Comparison of ENCODE assay signal across 8 mouse cellular contexts in genomic region chr3:89395806-89396653, GRCm38 (mm10). TPM values are rescaled to one million over a fixed set of nuclear protein-coding genes. Genes with fewer than 3 reads are reported as not detected.
DNase-seq lines count a peak whose midpoint lies in the region; ATAC-seq and TF ChIP-seq lines count a peak whose summit lies in the region.

No protein-coding gene starts in this region.

- no peak for TF ChIP-seq POLR2A in brain, embryonic 14.5 days (IDR thresholded peaks at IDR 0.05; ENCODE audit: borderline replicate concordance, extremely low read depth, insufficient read depth, insufficient read length, poor library complexity, severe bottlenecking)
- no peak for TF ChIP-seq POLR2A in limb, embryonic 14.5 days (IDR thresholded peaks at IDR 0.05; ENCODE audit: borderline replicate concordance, extremely low read depth, insufficient read depth, insufficient read length)

- ATAC-seq in cerebellum, adult (ENCODE audit: insufficient number of reproducible peaks, low FRiP score, low TSS enrichment), result no peak
- ATAC-seq in forebrain, embryonic 12.5 days (ENCODE audit: low FRiP score), result no peak
- ATAC-seq in limb, embryonic 14.5 days (ENCODE audit: low FRiP score, low read depth), result no peak
- no peak for ATAC-seq in midbrain, embryonic 15.5 days (replicated peaks)

- H3K4me3 ChIP-seq in forebrain, embryonic 12.5 days (replicated peaks), result peak overlapping the region; percentile 50
- H3K4me3 ChIP-seq in hindbrain, embryonic 10.5 days, result peak overlapping the region; percentile 77
- peak overlapping the region; percentile 37 for H3K4me3 ChIP-seq in limb, embryonic 14.5 days (replicated peaks; ENCODE audit: low read length)
- H3K4me3 ChIP-seq in midbrain, embryonic 15.5 days, result peak overlapping the region; percentile 41

- H3K4me2 ChIP-seq in forebrain, embryonic 12.5 days, result peak overlapping the region; percentile 97
- peak overlapping the region; percentile 99 for H3K4me2 ChIP-seq in limb, embryonic 14.5 days (replicated peaks; ENCODE audit: low read depth, low read length, severe bottlenecking)
- H3K4me2 ChIP-seq in midbrain, embryonic 15.5 days, result peak overlapping the region; percentile 100

- H3K27ac ChIP-seq in forebrain, embryonic 12.5 days, result no peak overlapping the region
- H3K27ac ChIP-seq in hindbrain, embryonic 10.5 days, result peak overlapping the region; percentile 82
- H3K27ac ChIP-seq in limb, embryonic 14.5 days (replicated peaks; ENCODE audit: low read depth, low read length), result peak overlapping the region; percentile 67
- H3K27ac ChIP-seq in midbrain, embryonic 15.5 days, result no peak overlapping the region

- H3K9me3 ChIP-seq in forebrain, embryonic 12.5 days, result no peaks in the 10 kb centered on the region
- no peaks in the 10 kb centered on the region for H3K9me3 ChIP-seq in hindbrain, embryonic 10.5 days
- no peaks in the 10 kb centered on the region for H3K9me3 ChIP-seq in limb, embryonic 14.5 days (ENCODE audit: control insufficient read depth, low read length)
- H3K9me3 ChIP-seq in midbrain, embryonic 15.5 days, result no peaks in the 10 kb centered on the region

- H3K4me1 ChIP-seq in forebrain, embryonic 12.5 days, result peaks cover 54% of the 10 kb centered on the region
- H3K4me1 ChIP-seq in hindbrain, embryonic 10.5 days (replicated peaks), result peaks cover 59% of the 10 kb centered on the region
- H3K4me1 ChIP-seq in limb, embryonic 14.5 days (ENCODE audit: control insufficient read depth, insufficient read depth, low read length), result peaks cover 30% of the 10 kb centered on the region
- peaks cover 59% of the 10 kb centered on the region for H3K4me1 ChIP-seq in midbrain, embryonic 15.5 days

- peak; percentile 65 for DNase-seq in cerebellum, adult 11 months
- peak; percentile 83 for DNase-seq in brain, embryonic 14.5 days (ENCODE audit: low read depth)
- DNase-seq in hindbrain, embryonic 10.5 days (ENCODE audit: low spot score), result peak; percentile 78
- DNase-seq in limb, embryonic 14.5 days (ENCODE audit: low spot score), result peak; percentile 88
- DNase-seq in thymus, adult 18-20 months, result peak; percentile 71 to 81

- H3K27me3 ChIP-seq in forebrain, embryonic 12.5 days, result peaks cover 33% of the 10 kb centered on the region
- H3K27me3 ChIP-seq in hindbrain, embryonic 10.5 days (ENCODE audit: insufficient read depth, poor library complexity, severe bottlenecking), result peaks cover 30% of the 10 kb centered on the region
- H3K27me3 ChIP-seq in limb, embryonic 14.5 days (ENCODE audit: control insufficient read depth, insufficient read depth, low read length), result peaks cover 6% of the 10 kb centered on the region; the same call in 1 of the 2 replicates
- H3K27me3 ChIP-seq in midbrain, embryonic 15.5 days (replicated peaks), result peaks cover 24% of the 10 kb centered on the region

- TF ChIP-seq CTCF in brain, embryonic 14.5 days (IDR thresholded peaks at IDR 0.05; ENCODE audit: borderline replicate concordance, extremely low read depth, insufficient read depth, insufficient read length), result peak; percentile 93

- H3K36me3 ChIP-seq in forebrain, embryonic 12.5 days (replicated peaks), result 0 out of 2 replicates have a peak, but pooled peaks cover 4% of the 10 kb centered on the region
- H3K36me3 ChIP-seq in hindbrain, embryonic 10.5 days, result peaks cover 10% of the 10 kb centered on the region; the same call in 1 of the 2 replicates
- H3K36me3 ChIP-seq in limb, embryonic 14.5 days (ENCODE audit: control insufficient read depth, insufficient read depth, low read length), result 0 out of 2 replicates have a peak, but pooled peaks cover 1% of the 10 kb centered on the region
- no peaks in the 10 kb centered on the region for H3K36me3 ChIP-seq in midbrain, embryonic 15.5 days (replicated peaks)

- peak overlapping the region; percentile 61 for H3K9ac ChIP-seq in forebrain, embryonic 12.5 days
- H3K9ac ChIP-seq in limb, embryonic 14.5 days (ENCODE audit: low read depth, low read length, severe bottlenecking), result peak overlapping the region; percentile 58
- H3K9ac ChIP-seq in midbrain, embryonic 15.5 days, result peak overlapping the region; percentile 34

- WGBS in forebrain, embryonic 12.5 days, result under 1% methylated on average over 44 of the region's 44 CpGs
- under 1% methylated on average over 44 of the region's 44 CpGs for WGBS in hindbrain, embryonic 10.5 days
- under 1% methylated on average over 31 of the region's 44 CpGs for WGBS in limb, embryonic 14.5 days
- WGBS in midbrain, embryonic 15.5 days, result under 1% methylated on average over 44 of the region's 44 CpGs

RNA-seq across cellular contexts. Expression of gene Zbtb7b, which starts 1.5 kb away (rescaled TPM):
- polyA plus RNA-seq in brain, embryonic 14.5 days (2012; rRNA removed), result 2.4 and 2.8 TPM in 2 replicates
- polyA plus RNA-seq in forebrain, embryonic 12.5 days (2016; fragmentation: Nextera tagmentation; extraction: Ambion mirVana), result 0.45 and 0.62 TPM in 2 replicates
- 0.47 and 0.73 TPM in 2 replicates for polyA plus RNA-seq in hindbrain, embryonic 10.5 days (2016; fragmentation: Nextera tagmentation; extraction: Ambion mirVana)
- polyA plus RNA-seq in limb, embryonic 14.5 days (2012; rRNA removed), result 13.4 and 14.7 TPM in 2 replicates
- polyA plus RNA-seq in limb, embryonic 14.5 days (2014; fragmentation: Nextera tagmentation; extraction: Ambion mirVana), result 2.7 and 3.4 TPM in 2 replicates
- polyA plus RNA-seq in midbrain, embryonic 15.5 days (2015; fragmentation: Nextera tagmentation; extraction: Ambion mirVana), result 0.59 and 0.64 TPM in 2 replicates

RNA-seq across cellular contexts. Expression of gene Lenep, which starts 6.6 kb away (rescaled TPM):
- polyA plus RNA-seq in brain, embryonic 14.5 days (2012; rRNA removed), result 4.6 and 5.2 TPM in 2 replicates
- 0.24 and 2.0 TPM in 2 replicates for polyA plus RNA-seq in forebrain, embryonic 12.5 days (2016; fragmentation: Nextera tagmentation; extraction: Ambion mirVana)
- polyA plus RNA-seq in hindbrain, embryonic 10.5 days (2016; fragmentation: Nextera tagmentation; extraction: Ambion mirVana), result 1.7 TPM in 1 of 2 replicates, not detected in the other
- polyA plus RNA-seq in limb, embryonic 14.5 days (2012; rRNA removed), result 2.4 and 2.8 TPM in 2 replicates
- not detected in 2 replicates for polyA plus RNA-seq in limb, embryonic 14.5 days (2014; fragmentation: Nextera tagmentation; extraction: Ambion mirVana)
- 0.22 and 2.3 TPM in 2 replicates for polyA plus RNA-seq in midbrain, embryonic 15.5 days (2015; fragmentation: Nextera tagmentation; extraction: Ambion mirVana)

RNA-seq across cellular contexts. Expression of gene Flad1, which starts 15.6 kb away (rescaled TPM):
- 39.4 and 53.9 TPM in 2 replicates for polyA plus RNA-seq in brain, embryonic 14.5 days (2012; rRNA removed)
- polyA plus RNA-seq in forebrain, embryonic 12.5 days (2016; fragmentation: Nextera tagmentation; extraction: Ambion mirVana), result 32.2 and 33.1 TPM in 2 replicates
- 28.3 and 31.9 TPM in 2 replicates for polyA plus RNA-seq in hindbrain, embryonic 10.5 days (2016; fragmentation: Nextera tagmentation; extraction: Ambion mirVana)
- 32.8 and 36.0 TPM in 2 replicates for polyA plus RNA-seq in limb, embryonic 14.5 days (2012; rRNA removed)
- polyA plus RNA-seq in limb, embryonic 14.5 days (2014; fragmentation: Nextera tagmentation; extraction: Ambion mirVana), result 26.8 and 27.1 TPM in 2 replicates
- 35.9 and 36.5 TPM in 2 replicates for polyA plus RNA-seq in midbrain, embryonic 15.5 days (2015; fragmentation: Nextera tagmentation; extraction: Ambion mirVana)

RNA-seq across cellular contexts. Expression of gene Cks1b, which starts 22.2 kb away (rescaled TPM):
- 79.8 and 129 TPM in 2 replicates for polyA plus RNA-seq in brain, embryonic 14.5 days (2012; rRNA removed)
- polyA plus RNA-seq in forebrain, embryonic 12.5 days (2016; fragmentation: Nextera tagmentation; extraction: Ambion mirVana), result 363 and 395 TPM in 2 replicates
- 535 and 648 TPM in 2 replicates for polyA plus RNA-seq in hindbrain, embryonic 10.5 days (2016; fragmentation: Nextera tagmentation; extraction: Ambion mirVana)
- 247 and 268 TPM in 2 replicates for polyA plus RNA-seq in limb, embryonic 14.5 days (2012; rRNA removed)
- 473 and 476 TPM in 2 replicates for polyA plus RNA-seq in limb, embryonic 14.5 days (2014; fragmentation: Nextera tagmentation; extraction: Ambion mirVana)
- polyA plus RNA-seq in midbrain, embryonic 15.5 days (2015; fragmentation: Nextera tagmentation; extraction: Ambion mirVana), result 86.7 and 91.2 TPM in 2 replicates

RNA-seq across cellular contexts. Expression of gene Shc1, which starts 22.2 kb away (rescaled TPM):
- polyA plus RNA-seq in brain, embryonic 14.5 days (2012; rRNA removed), result 29.5 and 30.2 TPM in 2 replicates
- 28.4 and 30.9 TPM in 2 replicates for polyA plus RNA-seq in forebrain, embryonic 12.5 days (2016; fragmentation: Nextera tagmentation; extraction: Ambion mirVana)
- 58.3 and 68.1 TPM in 2 replicates for polyA plus RNA-seq in hindbrain, embryonic 10.5 days (2016; fragmentation: Nextera tagmentation; extraction: Ambion mirVana)
- 134 and 166 TPM in 2 replicates for polyA plus RNA-seq in limb, embryonic 14.5 days (2012; rRNA removed)
- 72.5 and 80.0 TPM in 2 replicates for polyA plus RNA-seq in limb, embryonic 14.5 days (2014; fragmentation: Nextera tagmentation; extraction: Ambion mirVana)
- 17.2 and 19.8 TPM in 2 replicates for polyA plus RNA-seq in midbrain, embryonic 15.5 days (2015; fragmentation: Nextera tagmentation; extraction: Ambion mirVana)

Comparison
In these comparisons a context has a peak if more than half of its experiments do, and no peak if none do; other contexts are left out.
1. H3K27ac ChIP-seq: peak in hindbrain, embryonic 10.5 days (single experiment) and limb, embryonic 14.5 days (single experiment); none in forebrain, embryonic 12.5 days (single experiment) and midbrain, embryonic 15.5 days (single experiment).
2. Peak in every context shown above with its lines, with median percentiles within 50 percentile points of each other: DNase-seq, H3K4me2 ChIP-seq, H3K4me3 ChIP-seq and H3K9ac ChIP-seq.